Comparison of ENCODE assay signal across 19 mouse cellular contexts in genomic region chr16:6807835-6808234, GRCm38 (mm10).
DNase-seq lines count a peak whose midpoint lies in the region; ATAC-seq and TF ChIP-seq lines count a peak whose summit lies in the region.
"Had no signal": no experiment of that assay in that cellular context is flagged by ENCODE, and none has a peak within 500 bp of the region (broad histone marks: within the 10 kb centered on the region; RNA-seq: fewer than 3 reads in every experiment).

No protein-coding gene starts in this region.

- no peak for TF ChIP-seq POLR2A in brain, embryonic 14.5 days (IDR thresholded peaks at IDR 0.05; ENCODE audit: borderline replicate concordance, extremely low read depth, insufficient read depth, insufficient read length, poor library complexity, severe bottlenecking)

- no peaks in the 10 kb centered on the region for H3K9me3 ChIP-seq in forebrain, embryonic 16.5 days (ENCODE audit: control insufficient read depth, low read length)
- no peaks in the 10 kb centered on the region for H3K9me3 ChIP-seq in forebrain, embryonic 13.5 days (replicated peaks)
- no peaks in the 10 kb centered on the region for H3K9me3 ChIP-seq in kidney, embryonic 15.5 days (replicated peaks)
- H3K9me3 ChIP-seq in stomach, postnatal 0 days (ENCODE audit: control insufficient read depth, low read length) = no peaks in the 10 kb centered on the region
- H3K9me3 ChIP-seq: embryonic facial prominence, embryonic 13.5 days; heart, embryonic 13.5 days; hindbrain, embryonic 15.5 days had no signal

- no peak overlapping the region; the same call in 1 of the 2 replicates for H3K27ac ChIP-seq in forebrain, embryonic 16.5 days (ENCODE audit: low read length)
- H3K27ac ChIP-seq in forebrain, embryonic 13.5 days = no peak overlapping the region
- no peak overlapping the region for H3K27ac ChIP-seq in kidney, embryonic 15.5 days
- no peak overlapping the region for H3K27ac ChIP-seq in stomach, postnatal 0 days (replicated peaks)
- H3K27ac ChIP-seq: embryonic facial prominence, embryonic 13.5 days; heart, embryonic 13.5 days; hindbrain, embryonic 15.5 days; kidney, postnatal 0 days had no signal

- 39% methylated on average over 2 of the region's 2 CpGs for WGBS in forebrain, embryonic 16.5 days
- WGBS in forebrain, embryonic 13.5 days = 78% methylated on average over 2 of the region's 2 CpGs
- 71% methylated on average over 2 of the region's 2 CpGs for WGBS in kidney, embryonic 15.5 days
- WGBS in stomach, postnatal 0 days = 54% methylated on average over 2 of the region's 2 CpGs

- TF ChIP-seq EP300 in stomach, postnatal 0 days (optimal IDR thresholded peaks at IDR 0.05) = no peak

- ATAC-seq in forebrain, embryonic 16.5 days = 0 out of 2 replicates have a peak, but pooled peaks have one; percentile 65
- ATAC-seq in forebrain, embryonic 13.5 days = no peak
- ATAC-seq in kidney, embryonic 15.5 days (replicated peaks; ENCODE audit: low FRiP score) = no peak
- no peak for ATAC-seq in stomach, postnatal 0 days (ENCODE audit: low FRiP score, low TSS enrichment)
- ATAC-seq: activated CD4-positive, CD25-positive, alpha-beta regulatory T cell, adult 4 months; intestine, postnatal 0 days; Patski had no signal

- no peak overlapping the region for H3K9ac ChIP-seq in forebrain, embryonic 16.5 days (replicated peaks; ENCODE audit: low read depth, low read length)
- H3K9ac ChIP-seq in forebrain, embryonic 13.5 days = no peak overlapping the region
- H3K9ac ChIP-seq in kidney, embryonic 15.5 days = no peak overlapping the region
- no peak overlapping the region for H3K9ac ChIP-seq in stomach, postnatal 0 days (ENCODE audit: low read length)
- H3K9ac ChIP-seq: embryonic facial prominence, embryonic 13.5 days; heart, embryonic 13.5 days; hindbrain, embryonic 15.5 days had no signal

- DNase-seq in brain, embryonic 14.5 days (ENCODE audit: low read depth) = peak; percentile 48
- peak; percentile 32 for DNase-seq in cerebellum, adult 11-12 months
- peak; percentile 44 for DNase-seq in cerebellum, adult 9-11 months
- DNase-seq in stomach, postnatal 0 days (ENCODE audit: low spot score) = no peak
- DNase-seq: adrenal gland, postnatal 14 days; gastrocnemius, postnatal 10 days; heart, postnatal 36 days; kidney, adult 8-10 months had no signal

- H3K4me3 ChIP-seq in forebrain, embryonic 16.5 days (replicated peaks; ENCODE audit: low read length) = no peak overlapping the region
- no peak overlapping the region for H3K4me3 ChIP-seq in forebrain, embryonic 13.5 days
- H3K4me3 ChIP-seq in kidney, embryonic 15.5 days (replicated peaks) = no peak overlapping the region
- no peak overlapping the region for H3K4me3 ChIP-seq in stomach, postnatal 0 days (ENCODE audit: low read depth, low read length)
- H3K4me3 ChIP-seq: embryonic facial prominence, embryonic 13.5 days; heart, embryonic 13.5 days; hindbrain, embryonic 15.5 days had no signal

- no peaks in the 10 kb centered on the region for H3K36me3 ChIP-seq in forebrain, embryonic 16.5 days (ENCODE audit: control insufficient read depth, insufficient read depth)
- no peaks in the 10 kb centered on the region for H3K36me3 ChIP-seq in forebrain, embryonic 13.5 days (ENCODE audit: poor library complexity, severe bottlenecking)
- H3K36me3 ChIP-seq in kidney, embryonic 15.5 days = no peaks in the 10 kb centered on the region
- H3K36me3 ChIP-seq in stomach, postnatal 0 days (ENCODE audit: control insufficient read depth, insufficient read depth, low read length) = no peaks in the 10 kb centered on the region
- H3K36me3 ChIP-seq: embryonic facial prominence, embryonic 13.5 days; heart, embryonic 13.5 days; hindbrain, embryonic 15.5 days had no signal

- peaks cover 2% of the 10 kb centered on the region for H3K4me1 ChIP-seq in forebrain, embryonic 16.5 days (replicated peaks; ENCODE audit: control insufficient read depth, insufficient read depth, low read length)
- H3K4me1 ChIP-seq in forebrain, embryonic 13.5 days = no peaks in the 10 kb centered on the region
- no peaks in the 10 kb centered on the region for H3K4me1 ChIP-seq in kidney, embryonic 15.5 days
- H3K4me1 ChIP-seq in stomach, postnatal 0 days (replicated peaks; ENCODE audit: control insufficient read depth, insufficient read depth) = no peaks in the 10 kb centered on the region
- H3K4me1 ChIP-seq: embryonic facial prominence, embryonic 13.5 days; heart, embryonic 13.5 days; hindbrain, embryonic 15.5 days had no signal

- TF ChIP-seq CTCF in brain, embryonic 14.5 days (IDR thresholded peaks at IDR 0.05; ENCODE audit: borderline replicate concordance, extremely low read depth, insufficient read depth, insufficient read length) = no peak
- TF ChIP-seq CTCF in stomach, postnatal 0 days (IDR thresholded peaks at IDR 0.05; ENCODE audit: low read depth) = no peak

- no peak overlapping the region for H3K4me2 ChIP-seq in forebrain, embryonic 16.5 days (ENCODE audit: low read length)
- no peak overlapping the region for H3K4me2 ChIP-seq in forebrain, embryonic 13.5 days
- no peak overlapping the region for H3K4me2 ChIP-seq in kidney, embryonic 15.5 days
- H3K4me2 ChIP-seq in stomach, postnatal 0 days (replicated peaks; ENCODE audit: low read depth) = no peak overlapping the region
- H3K4me2 ChIP-seq: embryonic facial prominence, embryonic 13.5 days; heart, embryonic 13.5 days; hindbrain, embryonic 15.5 days had no signal

- no peaks in the 10 kb centered on the region for H3K27me3 ChIP-seq in forebrain, embryonic 16.5 days (replicated peaks; ENCODE audit: control insufficient read depth, insufficient read depth, low read length)
- no peaks in the 10 kb centered on the region for H3K27me3 ChIP-seq in forebrain, embryonic 13.5 days
- H3K27me3 ChIP-seq in kidney, embryonic 15.5 days = no peaks in the 10 kb centered on the region
- no peaks in the 10 kb centered on the region for H3K27me3 ChIP-seq in stomach, postnatal 0 days (ENCODE audit: control insufficient read depth, insufficient read depth, low read length)
- H3K27me3 ChIP-seq: CH12.LX; embryonic facial prominence, embryonic 13.5 days; heart, embryonic 13.5 days; hindbrain, embryonic 15.5 days; Patski had no signal
